Mouse (Mus musculus): ENCODE data around the gene Msrb3. TPM values are rescaled to one million over a fixed set of nuclear protein-coding genes. Genes with fewer than 3 reads are reported as not detected.

Msrb3 gene
- total RNA-seq, 4 experiments from 2014 or later, result 84.9 to 110 (median 102) TPM

DNA sequence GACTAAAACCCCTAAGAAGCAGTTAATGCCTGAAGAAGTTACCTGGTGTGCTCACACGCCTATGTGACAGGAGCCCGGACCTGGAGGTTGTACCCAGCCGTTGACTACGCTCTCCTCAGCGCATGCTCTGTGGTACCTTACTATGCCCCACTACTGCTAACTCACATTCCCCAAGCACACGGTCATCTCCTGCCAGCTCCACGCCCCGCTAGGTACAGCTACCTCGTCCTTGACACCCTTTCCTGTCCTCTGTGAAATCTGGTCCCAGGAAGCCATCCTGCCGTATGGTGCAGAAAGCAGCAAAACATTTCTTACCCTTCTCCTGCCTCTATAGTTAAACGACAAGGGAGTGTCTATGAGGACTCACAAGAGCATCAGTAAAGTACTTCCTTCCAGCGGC lies 37.2 kb downstream of the Msrb3 start:
- DNase-seq (ENCODE audit: low spot score), result no peak

DNA sequence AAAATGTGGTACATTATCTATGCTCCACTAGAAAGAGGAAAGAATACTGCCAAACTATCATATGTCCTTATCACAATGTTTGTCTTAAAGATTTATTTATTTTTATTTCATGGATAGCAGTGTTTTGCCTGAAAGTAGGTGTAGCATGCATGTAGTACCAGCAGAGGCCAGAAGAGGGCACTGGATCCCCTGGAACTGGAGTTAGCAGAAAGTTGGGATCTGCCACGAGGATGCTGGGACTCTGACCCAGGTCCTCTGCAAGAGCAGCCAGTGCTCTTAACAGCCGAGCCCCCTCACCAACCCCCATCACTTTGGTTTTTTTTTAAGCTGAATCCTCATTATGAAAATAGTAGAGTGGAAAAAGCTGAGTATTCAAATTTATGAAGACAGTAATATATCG lies 37.7 kb downstream of the Msrb3 start:
- DNase-seq (ENCODE audit: low spot score), result no peak

DNA sequence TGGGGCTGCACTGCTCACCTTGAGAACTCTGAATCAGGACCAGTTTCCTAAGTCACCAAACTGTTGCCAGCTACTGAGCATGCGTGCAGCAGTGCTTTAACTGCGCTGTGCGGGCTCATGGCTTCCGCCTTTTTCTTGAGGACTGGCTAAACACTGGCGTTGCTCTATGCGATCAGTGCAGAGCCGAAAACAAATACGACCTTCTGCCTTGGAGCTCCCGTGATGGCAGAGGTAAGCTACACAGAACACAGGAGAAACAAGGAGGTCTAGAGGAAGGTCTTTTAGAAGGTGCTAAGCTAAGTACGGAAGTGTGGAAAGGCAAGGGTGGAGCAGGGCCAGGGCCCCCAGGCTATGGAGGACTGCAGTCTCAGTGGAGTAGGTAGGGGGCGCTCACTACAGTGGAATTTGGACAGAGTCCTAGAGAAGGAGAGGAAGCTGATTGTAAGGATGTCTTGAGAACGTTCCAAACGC lies 41.3 kb downstream of the Msrb3 start:
- DNase-seq (ENCODE audit: low spot score), result no peak

DNA sequence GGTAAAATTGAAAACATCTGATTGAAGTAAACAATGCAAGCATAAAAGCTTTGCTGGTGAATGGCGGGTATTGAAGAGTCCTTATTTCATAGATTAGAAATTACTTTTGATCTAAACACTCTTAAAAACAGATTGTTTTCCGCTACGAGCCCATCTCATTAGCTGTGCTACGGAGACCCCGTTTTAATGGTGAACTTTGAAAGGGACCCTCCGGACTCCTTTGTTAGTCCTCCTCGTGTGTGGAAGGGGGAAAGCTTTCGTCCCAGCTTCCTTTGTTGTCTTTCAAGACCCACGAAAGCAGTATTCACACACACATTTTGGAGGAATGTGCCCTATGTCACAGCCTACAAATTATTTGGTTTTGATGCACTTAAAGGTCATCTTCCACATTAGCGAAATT lies 44.6 kb downstream of the Msrb3 start:
- DNase-seq (ENCODE audit: low spot score), result no peak

DNA sequence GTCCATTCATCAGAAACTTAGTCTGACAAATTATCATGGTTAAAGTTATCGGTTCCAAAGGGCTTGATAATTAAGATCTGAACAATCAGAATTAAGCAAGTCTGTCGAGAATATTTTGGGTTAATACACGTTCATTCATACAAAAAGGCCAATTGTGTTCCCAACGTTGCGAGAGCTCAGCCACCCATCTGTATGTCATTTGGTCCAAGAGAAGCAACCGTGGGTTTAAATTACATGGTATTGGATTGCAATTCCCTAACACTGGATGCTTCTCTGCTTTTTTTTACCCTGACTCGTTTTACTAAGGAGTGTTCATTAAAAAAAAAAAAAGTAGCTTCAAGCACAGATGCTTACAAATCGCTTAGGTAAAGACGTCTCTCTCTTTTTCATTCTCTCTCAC lies 45.1 kb downstream of the Msrb3 start:
- no peak for DNase-seq (ENCODE audit: low spot score)

DNA sequence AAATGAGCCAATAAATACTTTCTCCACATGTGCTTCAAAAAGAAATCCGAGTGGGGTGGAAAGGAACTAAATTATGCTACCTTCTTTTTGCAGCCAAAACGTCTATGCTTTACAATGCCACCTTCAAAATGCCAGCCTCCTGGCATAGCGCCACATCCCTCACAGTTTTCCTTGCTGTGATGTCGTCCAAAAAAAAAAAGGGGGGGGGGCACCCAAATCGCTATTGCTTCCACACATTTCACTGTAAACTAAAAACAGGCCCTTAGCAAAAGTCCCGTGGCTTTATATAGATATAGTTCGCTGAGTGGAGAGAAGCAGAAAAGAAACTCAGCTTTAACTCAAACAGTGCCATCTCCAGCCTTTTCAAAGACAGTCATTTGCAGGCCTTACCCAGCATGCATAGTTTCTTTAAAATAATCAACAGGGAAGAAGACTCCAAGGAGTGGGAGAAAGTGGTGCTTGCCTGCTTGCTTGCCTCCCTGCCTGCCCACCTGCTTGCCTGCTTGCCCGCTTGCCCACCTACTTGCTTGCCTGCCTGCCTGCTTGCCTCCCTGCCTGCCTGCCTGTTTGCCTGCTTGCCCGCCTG lies 47.6 kb downstream of the Msrb3 start:
- DNase-seq (ENCODE audit: low spot score), result no peak

DNA sequence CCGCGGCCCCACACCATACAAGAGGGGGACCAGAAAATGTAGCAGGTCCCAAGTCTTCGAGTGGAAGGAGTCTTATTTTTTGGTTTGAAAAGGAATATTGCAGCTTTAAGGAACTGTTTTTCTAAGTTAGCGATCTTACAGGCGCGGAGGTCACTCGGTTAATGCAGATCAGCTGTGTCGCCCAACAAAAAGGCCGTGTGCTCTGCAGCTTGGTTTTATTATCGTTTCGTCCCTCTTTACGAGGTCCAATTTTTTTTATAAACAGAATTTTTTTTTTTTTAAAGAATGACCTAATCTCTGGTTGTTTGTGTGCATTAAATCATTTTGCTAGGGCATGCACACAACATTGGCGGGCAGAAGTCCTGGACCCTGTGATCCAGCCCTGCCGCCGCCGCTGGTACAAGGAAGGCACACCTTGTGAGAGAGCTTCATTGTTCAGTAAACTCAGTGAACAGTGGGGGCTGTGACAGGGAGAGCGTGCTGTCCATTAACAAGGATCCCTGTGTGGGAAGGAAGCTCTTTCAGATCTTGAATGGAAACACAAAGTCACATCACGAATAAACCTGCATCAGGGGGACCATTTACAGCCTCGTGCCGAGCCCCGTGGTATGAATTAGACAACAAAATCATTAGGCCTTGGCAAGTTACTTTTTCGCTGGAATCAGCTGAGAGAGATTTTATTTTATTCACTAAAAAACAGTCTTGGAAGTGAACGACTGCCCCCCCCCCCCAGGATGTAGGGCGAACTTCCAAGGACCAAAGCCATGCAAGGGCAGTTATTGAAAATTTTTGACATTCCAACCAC lies 48.3 kb downstream of the Msrb3 start:
- no peak for DNase-seq (ENCODE audit: low spot score)

DNA sequence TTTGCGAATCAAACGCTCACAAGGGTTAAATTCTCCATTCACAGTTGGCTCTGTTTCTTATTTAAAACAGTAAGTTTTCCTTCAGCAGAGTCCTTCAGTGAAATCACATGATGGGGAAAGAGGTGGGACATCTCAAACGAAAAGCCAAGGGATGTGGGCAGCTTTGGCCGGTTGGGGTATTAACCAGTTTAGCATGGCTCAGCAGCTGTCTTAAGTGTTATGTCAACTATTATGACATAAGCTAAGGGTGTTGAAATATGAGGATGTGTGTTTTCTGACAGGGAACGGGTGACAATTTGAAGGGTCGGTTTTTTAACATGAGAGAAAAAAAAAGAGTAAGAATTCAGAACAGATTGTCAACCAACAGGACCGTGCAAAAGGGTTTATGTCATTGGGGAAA lies 50.2 kb downstream of the Msrb3 start:
- no peak for DNase-seq (ENCODE audit: low spot score)

DNA sequence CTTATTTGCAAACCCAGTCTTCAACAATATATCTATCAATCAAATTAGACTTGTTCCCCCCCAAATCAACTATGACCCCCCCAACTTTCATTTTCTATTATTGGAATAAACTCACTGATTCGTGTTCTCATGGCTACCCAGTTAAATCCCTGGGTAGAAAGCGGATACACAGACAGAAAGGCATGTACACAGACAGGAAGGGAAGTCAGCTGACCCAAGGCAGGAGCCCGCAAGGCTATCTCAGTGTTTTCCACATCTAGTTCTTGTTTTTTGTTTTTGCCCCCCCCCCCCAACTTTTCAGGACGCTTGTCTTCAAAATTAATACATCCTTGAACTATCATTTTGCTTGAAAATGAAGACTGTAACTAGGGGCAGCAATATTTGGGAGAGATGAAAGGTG lies 51.1 kb downstream of the Msrb3 start:
- no peak for DNase-seq (ENCODE audit: low spot score)

DNA sequence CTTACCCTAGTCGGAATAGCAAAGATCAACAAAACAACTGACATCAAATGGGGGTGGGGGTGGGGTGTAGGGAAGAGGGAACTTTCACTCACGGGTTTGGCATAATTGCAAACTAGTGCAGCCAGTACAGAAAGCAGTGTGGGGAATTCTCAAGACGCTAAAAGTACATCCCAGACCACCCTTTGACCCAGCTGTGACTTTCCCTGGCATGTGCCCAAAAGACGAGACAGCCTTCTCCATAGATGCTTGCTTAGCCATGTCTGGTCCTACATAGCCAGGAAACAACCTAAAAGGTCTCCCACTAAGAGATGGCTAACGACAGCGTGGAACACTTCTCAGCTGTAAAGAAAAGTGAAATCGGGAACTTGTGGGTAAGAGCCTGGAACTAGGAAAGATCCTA lies 58.9 kb downstream of the Msrb3 start:
- DNase-seq (ENCODE audit: low spot score), result no peak

DNA sequence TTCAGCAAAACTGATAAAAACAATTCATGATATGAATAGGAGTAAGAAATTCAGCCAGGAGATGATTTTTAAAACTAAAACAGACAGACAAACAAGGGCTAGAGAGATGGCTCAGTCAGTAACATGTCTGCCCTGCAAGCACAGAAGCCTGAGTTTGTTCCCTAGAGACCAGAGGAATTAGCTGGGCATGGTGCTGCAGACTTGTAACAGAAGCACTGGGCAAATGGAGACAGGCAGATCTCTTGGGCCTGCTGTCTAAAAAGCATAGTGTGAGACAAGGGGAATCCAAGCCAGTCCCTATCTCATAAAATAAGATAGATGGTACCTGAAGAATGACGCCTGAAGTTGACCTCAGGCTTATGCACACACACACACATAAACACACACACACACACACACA lies 64.4 kb downstream of the Msrb3 start:
- DNase-seq (ENCODE audit: low spot score), result no peak

DNA sequence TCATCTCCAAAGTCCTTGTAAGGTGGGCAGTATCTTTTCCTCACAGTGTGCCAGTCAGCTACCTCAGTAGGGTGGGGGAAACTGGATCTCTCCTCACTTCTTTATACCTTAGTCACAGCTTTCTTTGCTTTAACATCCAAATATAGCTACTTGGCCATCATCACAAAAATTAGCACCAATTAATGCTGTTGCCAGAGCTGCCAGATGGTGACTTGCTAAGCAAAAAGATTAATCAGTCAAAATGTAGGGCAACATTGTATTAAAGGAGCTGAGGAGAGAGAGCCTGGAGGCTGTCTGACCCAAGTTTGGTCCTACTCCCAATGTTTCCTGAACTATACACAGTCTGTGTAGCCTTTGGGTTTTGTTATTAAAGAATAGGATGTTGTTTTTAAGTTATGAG lies 65.1 kb downstream of the Msrb3 start:
- no peak for DNase-seq (ENCODE audit: low spot score)

DNA sequence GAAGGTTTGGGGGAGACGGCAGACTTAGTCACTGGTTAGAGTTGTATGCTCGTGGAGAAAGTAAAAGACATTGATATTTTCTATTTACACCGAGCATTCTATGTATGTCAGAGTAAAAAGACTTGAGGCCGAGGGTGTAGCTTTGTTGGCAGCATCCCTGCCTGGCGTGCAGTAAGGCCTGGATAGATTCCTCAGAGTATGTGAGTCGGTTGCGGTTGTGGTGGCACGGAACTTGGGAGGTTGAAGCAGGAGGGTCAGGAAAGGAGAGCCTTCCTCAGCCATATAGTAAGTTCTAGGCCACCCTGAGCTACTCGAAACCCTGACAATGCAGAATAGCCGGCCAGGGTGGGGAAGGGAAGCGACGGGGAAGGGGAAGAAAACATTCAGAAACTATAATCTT lies 71.1 kb downstream of the Msrb3 start:
- no peak for DNase-seq (ENCODE audit: low spot score)

DNA sequence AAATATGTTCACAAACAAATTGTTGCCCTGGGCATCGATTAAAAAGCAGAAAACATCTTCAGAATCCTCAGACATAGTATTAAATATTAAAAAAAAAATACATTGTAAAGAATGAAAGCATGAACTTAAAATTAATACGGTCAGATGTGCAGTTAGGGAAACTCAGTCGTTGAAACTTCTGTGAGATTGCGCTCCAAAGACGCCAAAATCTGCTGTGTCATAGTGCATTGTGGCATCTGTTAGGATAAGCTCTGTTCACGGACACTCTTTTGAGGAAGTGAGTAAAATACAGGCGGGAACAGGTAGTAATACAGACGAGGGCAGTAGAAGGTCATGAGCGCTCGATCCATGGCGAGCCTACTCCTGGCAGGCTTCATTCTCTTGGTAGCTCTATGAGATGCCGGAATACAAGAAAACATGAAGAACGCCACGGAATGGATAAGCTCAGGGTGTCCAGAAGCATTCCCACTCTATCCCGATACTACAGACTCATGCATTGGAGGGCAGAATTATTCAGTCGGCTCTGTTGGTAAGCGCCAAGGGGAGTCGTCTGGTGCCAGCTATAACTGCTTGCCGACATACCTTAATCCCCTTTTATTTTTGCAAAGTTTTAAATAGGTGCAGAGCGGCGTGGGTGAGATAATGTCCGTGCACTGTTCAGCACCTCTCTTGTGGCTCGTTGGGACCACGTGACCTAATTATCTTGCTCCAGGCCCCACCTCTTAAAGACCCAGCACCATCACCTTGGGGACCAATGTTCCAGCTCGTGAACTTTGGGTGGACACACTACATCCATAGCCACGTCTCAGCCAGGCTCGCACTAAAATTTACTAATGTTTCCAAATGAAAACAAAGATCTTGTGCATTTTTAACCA lies 71.9 kb downstream of the Msrb3 start:
- DNase-seq (ENCODE audit: low spot score), result no peak

DNA sequence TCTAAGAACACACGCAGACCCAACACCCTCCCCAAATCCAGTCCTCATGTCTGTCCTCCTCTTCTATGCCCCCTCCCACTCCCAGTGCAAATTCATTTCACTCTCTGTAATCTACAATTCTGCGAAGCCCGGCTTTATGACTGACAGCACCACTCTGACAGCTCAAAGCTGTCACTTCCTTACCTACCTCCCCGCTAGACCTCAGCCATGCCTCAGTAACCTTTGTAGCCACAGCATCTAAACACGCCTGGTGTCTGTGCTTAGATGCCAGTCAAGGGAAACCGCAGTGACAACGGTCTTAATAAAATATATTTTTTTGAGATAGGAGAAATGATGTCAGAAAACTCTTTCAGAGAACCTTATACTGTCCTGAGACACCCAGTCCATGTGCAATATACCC lies 72.5 kb downstream of the Msrb3 start:
- no peak for DNase-seq (ENCODE audit: low spot score)

DNA sequence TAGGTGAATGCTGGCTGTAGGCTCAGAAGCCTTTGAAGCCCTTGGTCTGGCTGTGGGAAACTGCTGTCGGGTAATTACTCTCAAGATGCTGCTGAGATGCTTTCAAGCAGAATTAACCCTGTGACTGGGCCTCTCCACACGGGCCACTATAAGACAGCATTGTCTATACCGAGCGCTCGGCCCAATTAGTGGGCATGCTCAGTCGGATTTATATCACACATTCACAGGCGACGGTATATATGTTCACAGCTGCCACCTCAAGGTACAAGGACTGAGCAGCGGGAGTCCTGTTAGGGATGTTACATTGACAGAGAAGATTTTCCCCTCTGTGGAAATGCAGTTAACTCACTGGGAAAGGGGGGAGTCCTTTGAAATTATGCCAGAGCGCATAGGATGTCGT lies 73.3 kb downstream of the Msrb3 start:
- DNase-seq (ENCODE audit: low spot score), result no peak

DNA sequence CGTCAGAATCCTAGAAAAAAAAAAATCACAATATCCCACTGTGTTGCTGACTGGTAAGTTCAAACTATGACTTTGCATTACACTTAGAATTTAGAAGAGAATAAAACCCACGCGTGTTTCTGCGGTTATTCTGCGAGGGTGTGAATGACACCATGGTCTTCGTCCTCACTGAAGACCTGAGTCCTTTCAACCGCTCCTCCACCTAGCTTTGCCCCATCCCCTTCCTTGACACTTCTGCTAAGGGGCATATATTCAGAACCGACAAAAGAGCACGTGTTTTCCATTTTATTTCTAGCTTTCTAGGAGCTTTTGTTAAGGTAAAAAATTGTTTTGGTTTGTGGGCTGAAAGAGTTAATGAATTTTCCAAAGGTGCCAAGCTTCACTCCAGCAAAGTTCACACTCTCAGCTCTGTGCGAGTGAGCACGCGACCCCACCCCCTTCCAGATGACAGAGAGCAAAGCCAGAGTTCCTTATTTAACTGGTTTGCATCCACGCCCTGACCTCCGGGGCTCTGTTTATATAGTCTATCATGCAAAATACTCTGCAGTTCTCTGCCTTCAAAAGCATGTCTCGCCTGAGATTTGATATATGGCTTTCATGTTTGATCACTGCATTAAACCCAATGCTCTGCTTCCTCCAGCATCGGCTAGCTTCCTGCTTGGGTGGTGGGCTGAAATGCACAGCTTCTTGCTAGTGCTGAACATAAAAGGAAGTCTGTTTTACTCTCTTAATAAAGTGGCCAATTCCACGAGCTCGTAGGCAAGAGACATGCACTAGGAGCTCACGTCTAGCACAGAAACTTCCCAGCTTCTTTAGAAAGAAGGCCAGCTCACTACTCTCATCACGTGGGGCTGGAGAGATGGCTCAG lies 77.2 kb downstream of the Msrb3 start:
- DNase-seq (ENCODE audit: low spot score), result no peak

DNA sequence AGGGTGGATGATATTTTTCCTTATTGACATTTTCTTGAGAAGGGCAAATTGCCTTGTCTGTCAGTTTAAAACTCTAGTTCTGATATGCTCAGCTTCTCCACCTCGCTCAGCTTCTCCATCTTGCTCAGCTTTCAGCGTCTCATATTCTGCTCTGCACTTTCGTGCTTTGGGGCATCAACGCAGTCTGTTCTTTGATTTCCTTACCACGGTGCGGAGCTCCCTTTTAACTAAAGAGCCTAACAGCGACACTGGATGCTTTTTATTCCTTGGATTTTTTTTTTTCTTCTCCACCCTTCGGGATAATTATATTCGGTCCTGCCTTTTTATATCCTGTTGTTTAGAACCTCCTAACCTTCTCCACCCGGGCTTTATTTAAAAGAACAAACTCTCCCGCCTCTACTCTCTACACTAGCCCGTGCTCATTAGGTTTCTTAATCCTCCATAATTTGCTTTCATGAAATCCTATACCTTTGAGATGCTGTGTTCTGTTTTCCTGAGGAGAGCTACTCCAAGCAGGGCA lies 78.1 kb downstream of the Msrb3 start:
- no peak for DNase-seq (ENCODE audit: low spot score)

DNA sequence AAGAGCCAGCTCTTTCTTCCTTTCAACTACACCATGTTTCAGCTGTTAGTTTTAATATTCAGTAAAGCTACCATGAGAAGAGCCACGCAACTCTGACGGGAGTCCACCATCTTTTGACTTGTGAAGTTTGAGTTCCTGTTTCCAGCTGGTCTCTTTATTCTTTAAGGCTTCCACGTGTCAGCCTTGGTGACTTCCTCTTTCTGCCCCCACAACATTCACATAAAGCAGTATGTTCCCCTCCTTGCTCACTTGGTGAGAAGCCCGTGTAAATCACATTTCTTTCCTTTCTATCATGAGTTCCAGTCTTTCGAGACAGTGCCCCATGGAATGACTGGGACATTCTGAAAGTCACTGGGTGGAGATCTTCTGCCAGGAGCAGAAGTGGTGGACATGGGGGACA lies 83.6 kb downstream of the Msrb3 start:
- no peak for DNase-seq (ENCODE audit: low spot score)

DNA sequence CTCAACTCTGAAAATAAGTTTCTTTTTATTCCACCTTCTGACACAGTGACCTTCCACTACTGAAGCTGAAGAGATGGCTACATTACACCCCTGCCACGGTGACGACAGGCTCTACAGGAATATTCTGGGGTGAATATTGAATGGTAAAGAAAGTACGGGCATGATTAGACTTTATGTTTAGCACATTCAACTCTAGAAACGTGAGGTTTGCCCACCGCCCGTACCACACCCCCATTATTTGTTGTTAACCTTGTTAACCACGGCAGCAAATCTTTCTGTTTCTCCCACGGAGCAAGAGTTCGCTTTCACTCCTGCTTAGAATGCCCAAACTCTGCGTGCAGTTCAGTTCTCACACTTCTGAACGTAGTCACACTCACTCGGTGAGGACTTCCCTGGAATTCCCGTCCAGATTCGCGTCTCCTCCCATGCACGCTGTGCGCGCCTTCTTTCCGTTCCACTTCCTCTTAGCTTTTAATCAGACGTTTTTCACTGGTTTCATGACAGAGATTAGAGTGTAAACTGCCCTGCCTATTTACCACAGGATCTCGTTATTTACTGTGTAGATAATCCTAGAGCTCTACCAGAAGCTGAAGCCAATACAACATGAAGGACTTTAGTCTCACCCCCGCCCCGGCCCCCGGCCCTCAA lies 87.0 kb downstream of the Msrb3 start:
- no peak for DNase-seq (ENCODE audit: low spot score)

Data from heart, adult 8-10 months (tissue).